8 mouse cellular contexts compared by ENCODE assay signal in the genomic region with DNA sequence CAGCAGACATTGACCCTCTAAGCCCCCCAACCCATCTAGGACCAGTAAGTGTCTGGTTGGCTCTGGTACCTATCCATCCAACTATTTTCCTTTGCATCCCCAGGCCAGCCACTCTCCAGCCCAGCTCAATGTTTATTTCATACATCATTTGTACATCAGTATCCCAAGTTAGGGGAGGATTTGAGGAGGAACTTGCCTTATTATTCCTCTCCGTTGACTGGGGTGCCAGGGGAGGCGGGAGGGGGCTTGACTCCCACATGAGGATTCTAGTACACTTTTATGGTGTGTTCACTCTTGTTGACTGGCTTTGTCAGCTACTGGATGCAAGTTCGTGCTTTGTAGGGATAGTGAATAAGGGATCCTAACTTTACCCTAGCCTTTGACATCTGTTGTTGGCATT. TPM values are rescaled to one million over a fixed set of nuclear protein-coding genes. Genes with fewer than 3 reads are reported as not detected.
DNase-seq lines count a peak whose midpoint lies in the region; ATAC-seq lines count a peak whose summit lies in the region.

No protein-coding gene starts in this region.

- no peak overlapping the region for H3K27ac ChIP-seq in kidney, embryonic 14.5 days (ENCODE audit: low read depth, low read length)
- peak overlapping the region; percentile 99; the same call in 1 of the 2 replicates for H3K27ac ChIP-seq in embryonic facial prominence, embryonic 10.5 days (replicated peaks)
- H3K27ac ChIP-seq in hindbrain, embryonic 12.5 days: peak overlapping the region; percentile 44; the same call in 1 of the 2 replicates
- H3K27ac ChIP-seq in midbrain, embryonic 12.5 days (replicated peaks): peak overlapping the region; percentile 86; the same call in 1 of the 2 replicates

- no peak for ATAC-seq in kidney, embryonic 14.5 days (ENCODE audit: low FRiP score, low TSS enrichment)
- ATAC-seq in hindbrain, embryonic 12.5 days (ENCODE audit: low FRiP score): no peak
- no peak for ATAC-seq in midbrain, embryonic 12.5 days (ENCODE audit: low FRiP score, low read depth)

- peak overlapping the region; percentile 84 for H3K4me2 ChIP-seq in kidney, embryonic 14.5 days (replicated peaks; ENCODE audit: low read depth, low read length)
- peak overlapping the region; percentile 89 for H3K4me2 ChIP-seq in hindbrain, embryonic 12.5 days (replicated peaks)
- H3K4me2 ChIP-seq in midbrain, embryonic 12.5 days (replicated peaks): peak overlapping the region; percentile 94

- H3K9me3 ChIP-seq in kidney, embryonic 14.5 days (ENCODE audit: control insufficient read depth, low read length): no peaks in the 10 kb centered on the region
- H3K9me3 ChIP-seq in embryonic facial prominence, embryonic 10.5 days: no peaks in the 10 kb centered on the region
- H3K9me3 ChIP-seq in hindbrain, embryonic 12.5 days (replicated peaks): no peaks in the 10 kb centered on the region
- H3K9me3 ChIP-seq in midbrain, embryonic 12.5 days: no peaks in the 10 kb centered on the region

- H3K4me3 ChIP-seq in kidney, embryonic 14.5 days (ENCODE audit: low read length): peak overlapping the region; percentile 84
- H3K4me3 ChIP-seq in embryonic facial prominence, embryonic 10.5 days: peak overlapping the region; percentile 99
- H3K4me3 ChIP-seq in hindbrain, embryonic 12.5 days: peak overlapping the region; percentile 99
- peak overlapping the region; percentile 90 for H3K4me3 ChIP-seq in midbrain, embryonic 12.5 days

- H3K27me3 ChIP-seq in kidney, embryonic 14.5 days (ENCODE audit: control insufficient read depth, insufficient read depth, low read length): no peaks in the 10 kb centered on the region
- H3K27me3 ChIP-seq in embryonic facial prominence, embryonic 10.5 days (replicated peaks; ENCODE audit: low read depth, poor library complexity, severe bottlenecking): no peaks in the 10 kb centered on the region
- H3K27me3 ChIP-seq in hindbrain, embryonic 12.5 days: no peaks in the 10 kb centered on the region
- no peaks in the 10 kb centered on the region; the same call in 1 of the 2 replicates for H3K27me3 ChIP-seq in midbrain, embryonic 12.5 days

- 51% methylated on average over 3 of the region's 3 CpGs for WGBS in kidney, embryonic 14.5 days
- WGBS in embryonic facial prominence, embryonic 10.5 days: 80% methylated on average over 3 of the region's 3 CpGs
- 58% methylated on average over 3 of the region's 3 CpGs for WGBS in hindbrain, embryonic 12.5 days
- 61% methylated on average over 3 of the region's 3 CpGs for WGBS in midbrain, embryonic 12.5 days

- H3K4me1 ChIP-seq in kidney, embryonic 14.5 days (ENCODE audit: control insufficient read depth, insufficient read depth, low read length): peaks cover 18% of the 10 kb centered on the region
- H3K4me1 ChIP-seq in embryonic facial prominence, embryonic 10.5 days: peaks cover 50% of the 10 kb centered on the region
- H3K4me1 ChIP-seq in hindbrain, embryonic 12.5 days: peaks cover 50% of the 10 kb centered on the region
- peaks cover 37% of the 10 kb centered on the region for H3K4me1 ChIP-seq in midbrain, embryonic 12.5 days

- no peak for DNase-seq in kidney, postnatal 14 days
- DNase-seq in embryonic facial prominence, embryonic 10.5 days (ENCODE audit: low spot score): no peak
- DNase-seq in spleen, postnatal 36 days (ENCODE audit: low spot score in 2 of 2): no peak
- DNase-seq in right cerebral cortex, postnatal 10 days (ENCODE audit: low spot score in 2 of 2): no peak
- DNase-seq in adrenal gland, adult 2 months: no peak

- H3K9ac ChIP-seq in kidney, embryonic 14.5 days (ENCODE audit: low read depth, low read length): peak overlapping the region; percentile 99; the same call in 1 of the 2 replicates
- peak overlapping the region; percentile 100 for H3K9ac ChIP-seq in hindbrain, embryonic 12.5 days
- peak overlapping the region; percentile 100 for H3K9ac ChIP-seq in midbrain, embryonic 12.5 days (replicated peaks)

- H3K36me3 ChIP-seq in kidney, embryonic 14.5 days (ENCODE audit: control insufficient read depth, insufficient read depth, low read length): peaks cover 8% of the 10 kb centered on the region; the same call in 1 of the 2 replicates
- peaks cover 24% of the 10 kb centered on the region for H3K36me3 ChIP-seq in embryonic facial prominence, embryonic 10.5 days (replicated peaks)
- peaks cover 7% of the 10 kb centered on the region; the same call in 1 of the 2 replicates for H3K36me3 ChIP-seq in hindbrain, embryonic 12.5 days
- H3K36me3 ChIP-seq in midbrain, embryonic 12.5 days: no peaks in the 10 kb centered on the region

RNA-seq across cellular contexts. Expression of gene Gigyf1, which starts 6.6 kb away (rescaled TPM):
- 16.0 and 18.6 TPM in 2 replicates for polyA plus RNA-seq in kidney, embryonic 14.5 days (2014; fragmentation: Nextera tagmentation; extraction: Ambion mirVana)
- polyA plus RNA-seq in embryonic facial prominence, embryonic 10.5 days (2016; fragmentation: Nextera tagmentation; extraction: Ambion mirVana): 15.2 and 15.3 TPM in 2 replicates
- polyA plus RNA-seq in hindbrain, embryonic 12.5 days (2016; fragmentation: Nextera tagmentation; extraction: Ambion mirVana): 17.9 and 19.0 TPM in 2 replicates
- 20.5 and 21.1 TPM in 2 replicates for polyA plus RNA-seq in midbrain, embryonic 12.5 days (2016; fragmentation: Nextera tagmentation; extraction: Ambion mirVana)
- total RNA-seq in adrenal gland, adult 2 months (2021): 10 to 100 TPM; 25.4 to 31.0 TPM
- polyA plus RNA-seq in adrenal gland, adult 2 months (2012; rRNA removed): 37.1 and 38.0 TPM in 2 replicates

RNA-seq across cellular contexts. Expression of gene Pop7, which starts 9.4 kb away (rescaled TPM):
- polyA plus RNA-seq in kidney, embryonic 14.5 days (2014; fragmentation: Nextera tagmentation; extraction: Ambion mirVana): 57.8 and 69.5 TPM in 2 replicates
- 55.3 and 59.9 TPM in 2 replicates for polyA plus RNA-seq in embryonic facial prominence, embryonic 10.5 days (2016; fragmentation: Nextera tagmentation; extraction: Ambion mirVana)
- polyA plus RNA-seq in hindbrain, embryonic 12.5 days (2016; fragmentation: Nextera tagmentation; extraction: Ambion mirVana): 60.7 and 61.3 TPM in 2 replicates
- polyA plus RNA-seq in midbrain, embryonic 12.5 days (2016; fragmentation: Nextera tagmentation; extraction: Ambion mirVana): 58.0 and 58.1 TPM in 2 replicates
- total RNA-seq in adrenal gland, adult 2 months (2021): 10 to 100 TPM; 23.0 to 31.7 TPM
- 46.9 and 48.7 TPM in 2 replicates for polyA plus RNA-seq in adrenal gland, adult 2 months (2012; rRNA removed)

RNA-seq across cellular contexts. Expression of gene Epo, which starts 21.3 kb away (rescaled TPM):
- not detected in 2 replicates for polyA plus RNA-seq in kidney, embryonic 14.5 days (2014; fragmentation: Nextera tagmentation; extraction: Ambion mirVana)
- polyA plus RNA-seq in embryonic facial prominence, embryonic 10.5 days (2016; fragmentation: Nextera tagmentation; extraction: Ambion mirVana): 2.1 and 2.3 TPM in 2 replicates
- polyA plus RNA-seq in hindbrain, embryonic 12.5 days (2016; fragmentation: Nextera tagmentation; extraction: Ambion mirVana): not detected in 2 replicates
- 0.34 TPM in 1 of 2 replicates, not detected in the other for polyA plus RNA-seq in midbrain, embryonic 12.5 days (2016; fragmentation: Nextera tagmentation; extraction: Ambion mirVana)
- total RNA-seq in adrenal gland, adult 2 months (2021): not detected
- polyA plus RNA-seq in adrenal gland, adult 2 months (2012; rRNA removed): not detected in 2 replicates

RNA-seq across cellular contexts. Expression of gene Gnb2, which starts 21.6 kb away (rescaled TPM):
- 427 and 433 TPM in 2 replicates for polyA plus RNA-seq in kidney, embryonic 14.5 days (2014; fragmentation: Nextera tagmentation; extraction: Ambion mirVana)
- polyA plus RNA-seq in embryonic facial prominence, embryonic 10.5 days (2016; fragmentation: Nextera tagmentation; extraction: Ambion mirVana): 276 and 281 TPM in 2 replicates
- polyA plus RNA-seq in hindbrain, embryonic 12.5 days (2016; fragmentation: Nextera tagmentation; extraction: Ambion mirVana): 466 and 467 TPM in 2 replicates
- polyA plus RNA-seq in midbrain, embryonic 12.5 days (2016; fragmentation: Nextera tagmentation; extraction: Ambion mirVana): 464 and 467 TPM in 2 replicates
- total RNA-seq in adrenal gland, adult 2 months (2021): 100 to 1,000 TPM; 553 to 611 TPM
- polyA plus RNA-seq in adrenal gland, adult 2 months (2012; rRNA removed): 1,578 and 1,712 TPM in 2 replicates

RNA-seq across cellular contexts. Expression of gene Zan, which starts 34.8 kb away (rescaled TPM):
- 0.17 and 0.60 TPM in 2 replicates for polyA plus RNA-seq in kidney, embryonic 14.5 days (2014; fragmentation: Nextera tagmentation; extraction: Ambion mirVana)
- 0.11 and 0.16 TPM in 2 replicates for polyA plus RNA-seq in embryonic facial prominence, embryonic 10.5 days (2016; fragmentation: Nextera tagmentation; extraction: Ambion mirVana)
- 0.09 and 0.15 TPM in 2 replicates for polyA plus RNA-seq in hindbrain, embryonic 12.5 days (2016; fragmentation: Nextera tagmentation; extraction: Ambion mirVana)
- polyA plus RNA-seq in midbrain, embryonic 12.5 days (2016; fragmentation: Nextera tagmentation; extraction: Ambion mirVana): 0.03 TPM in 1 of 2 replicates, not detected in the other
- total RNA-seq in adrenal gland, adult 2 months (2021): not detected
- 0.01 TPM in 2 replicates for polyA plus RNA-seq in adrenal gland, adult 2 months (2012; rRNA removed)
